Mouse (Mus musculus): Measurements from ENCODE around the gene Dnm3.
A peak's percentile ranks its signal among the peaks of the same experiment; 100 is the strongest.

Dnm3 gene

GRCm38 (mm10) chr1:162023681-162024270, 454.1 kb downstream of the Dnm3 start:
- no peak for DNase-seq (ENCODE audit: low spot score in 2 of 2)

GRCm38 (mm10) chr1:162020766-162021165, 457.1 kb downstream of the Dnm3 start:
- DNase-seq (ENCODE audit: low spot score in 2 of 2): no peak

GRCm38 (mm10) chr1:162020303-162020731, 457.5 kb downstream of the Dnm3 start:
- no peak for DNase-seq (ENCODE audit: low spot score in 2 of 2)

DNA sequence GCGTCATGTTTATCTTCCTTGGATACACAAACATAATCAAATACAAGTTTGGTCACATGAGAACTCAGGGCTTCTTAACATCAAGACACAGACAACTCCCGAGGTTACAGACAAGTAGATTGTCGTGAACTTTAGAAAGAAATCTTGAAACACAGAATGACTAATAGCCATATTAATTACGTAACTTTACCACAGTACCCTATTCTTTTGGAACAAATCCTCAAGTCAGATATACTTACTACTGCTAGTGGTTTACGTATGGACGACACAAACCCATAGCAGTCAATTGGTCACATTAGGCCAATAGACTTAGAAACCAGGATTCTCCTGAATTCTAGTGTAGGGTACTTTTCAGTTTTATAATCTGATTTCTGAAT, 459.2 kb downstream of the Dnm3 start:
- no peak for DNase-seq (ENCODE audit: low spot score in 2 of 2)

- no peak for DNase-seq (ENCODE audit: low spot score in 2 of 2)
Measured at GRCm38 (mm10) chr1:162017975-162018600, 459.7 kb downstream of the Dnm3 start.

- no peak for DNase-seq (ENCODE audit: low spot score in 2 of 2)
Measured at GRCm38 (mm10) chr1:162016982-162017381, 460.9 kb downstream of the Dnm3 start.

GRCm38 (mm10) chr1:162015247-162015862, 462.5 kb downstream of the Dnm3 start:
- no peak for DNase-seq (ENCODE audit: low spot score in 2 of 2)

DNA sequence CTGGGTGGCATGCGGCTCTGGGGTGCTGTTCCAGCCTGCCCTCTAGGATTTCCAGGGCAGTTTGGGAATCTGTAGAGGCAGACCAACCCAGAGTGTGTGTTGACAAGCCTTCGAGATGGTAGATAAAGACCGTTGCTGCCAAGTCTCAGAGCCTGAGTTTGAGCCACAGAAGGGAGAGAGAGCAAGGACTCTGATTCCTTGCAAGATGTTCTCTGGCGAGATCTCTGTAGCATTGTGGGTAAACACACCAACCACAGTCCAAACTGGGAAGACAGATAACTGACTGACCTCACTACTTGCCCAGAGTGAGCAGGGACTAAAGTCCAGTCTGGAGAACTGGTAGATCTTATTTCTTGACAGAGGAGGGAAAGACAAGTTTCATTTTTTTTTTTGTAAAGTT, 464.3 kb downstream of the Dnm3 start:
- no peak for DNase-seq (ENCODE audit: low spot score in 2 of 2)

DNA sequence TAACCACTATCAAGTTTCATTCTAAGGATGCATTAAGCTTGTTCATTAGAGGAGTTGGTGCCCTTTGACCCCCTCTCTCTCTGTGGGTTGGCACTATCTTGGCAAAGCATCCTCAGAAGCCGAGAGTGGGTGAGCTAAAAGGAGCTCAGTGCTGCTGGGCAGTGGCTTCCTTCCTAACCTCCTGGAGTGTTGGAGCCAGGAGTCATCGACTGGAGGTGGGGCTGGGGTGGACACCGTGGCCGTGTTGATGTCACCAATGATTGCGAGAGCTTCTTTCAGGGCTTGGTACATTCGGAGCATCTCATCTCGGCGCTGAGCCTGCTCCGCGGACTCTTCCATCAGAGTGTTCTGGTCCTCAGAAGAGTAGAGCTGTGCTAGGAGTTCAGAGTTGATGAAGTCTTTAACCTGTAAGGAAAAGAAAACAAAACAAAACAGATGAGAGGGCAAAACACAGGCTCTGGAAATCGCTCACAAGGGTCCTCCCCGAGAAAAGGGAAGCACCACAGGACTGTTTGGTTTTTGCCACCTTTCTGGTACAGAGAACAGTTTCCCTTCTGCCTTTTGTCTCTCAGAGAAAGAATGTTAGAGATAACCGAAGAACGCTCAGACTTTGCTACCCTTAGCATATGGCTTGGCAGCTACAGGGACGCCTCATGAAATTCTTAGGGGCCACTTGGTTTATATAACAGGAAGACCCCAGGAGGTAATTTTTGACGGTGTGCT, 466.1 kb downstream of the Dnm3 start:
- no peak for DNase-seq (ENCODE audit: low spot score in 2 of 2)

DNA sequence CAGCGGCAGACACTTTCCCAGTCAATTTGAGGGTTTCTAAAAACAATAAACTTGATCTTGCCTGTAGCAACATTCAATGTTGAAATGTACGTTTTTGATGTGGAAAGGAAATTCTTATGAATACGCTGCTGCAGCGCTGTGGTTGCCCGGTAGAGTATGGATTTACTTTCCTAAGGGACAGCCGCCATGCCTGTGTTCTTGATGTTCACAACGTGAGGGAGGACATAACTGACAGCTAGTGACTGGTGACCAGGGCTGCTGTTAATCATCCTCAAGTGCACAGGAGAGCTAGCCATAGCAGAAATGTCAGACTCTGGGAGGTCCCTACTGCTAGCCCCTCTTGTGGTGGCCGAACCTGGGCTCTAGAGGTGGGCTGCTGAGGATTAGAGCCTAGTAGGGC, 468.7 kb downstream of the Dnm3 start:
- no peak for DNase-seq (ENCODE audit: low spot score in 2 of 2)

- no peak for DNase-seq (ENCODE audit: low spot score in 2 of 2)
Measured at GRCm38 (mm10) chr1:162008631-162009067, 469.2 kb downstream of the Dnm3 start.

DNA sequence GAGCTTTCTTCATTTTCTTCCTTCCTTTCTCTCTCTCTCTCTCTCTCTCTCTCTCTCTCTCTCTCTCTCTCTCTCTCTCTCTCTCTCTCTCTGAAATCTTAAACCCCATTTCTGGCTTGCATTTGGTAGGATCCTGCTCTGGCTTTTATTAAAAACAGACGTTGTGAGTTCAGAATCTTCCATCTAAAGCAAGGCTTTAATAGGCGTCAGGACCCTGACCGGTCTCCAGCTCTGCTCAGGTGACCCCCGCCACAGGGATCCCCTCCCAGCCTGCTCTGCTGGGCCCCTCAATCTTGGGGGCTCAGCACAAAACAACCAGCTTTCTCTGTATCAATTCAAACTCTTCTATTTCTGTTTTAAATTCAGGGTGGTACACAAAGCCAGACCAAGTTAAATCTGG, 469.6 kb downstream of the Dnm3 start:
- no peak for DNase-seq (ENCODE audit: low spot score in 2 of 2)

DNA sequence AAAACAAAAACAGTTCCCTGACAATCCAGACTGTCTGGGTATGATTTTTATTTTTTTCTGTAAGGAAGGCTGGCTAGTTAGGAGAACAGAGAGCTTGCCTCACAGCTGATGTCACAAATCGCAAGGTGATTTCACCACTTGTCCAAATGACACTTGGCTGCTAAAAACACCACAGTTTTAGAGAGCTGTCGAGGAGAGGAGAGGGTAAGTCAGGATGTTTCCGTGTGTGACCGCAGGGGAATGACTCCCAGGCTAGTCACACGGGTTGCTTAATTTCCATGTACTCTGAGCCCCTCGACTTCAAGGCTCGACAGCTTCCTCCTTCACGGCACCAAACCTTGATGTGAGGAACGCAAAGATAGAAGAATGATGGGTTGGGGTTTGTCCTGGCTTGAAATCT, 471.7 kb downstream of the Dnm3 start:
- DNase-seq (ENCODE audit: low spot score in 2 of 2): no peak

GRCm38 (mm10) chr1:162004821-162005770, 472.7 kb downstream of the Dnm3 start:
- no peak for DNase-seq (ENCODE audit: low spot score in 2 of 2)

GRCm38 (mm10) chr1:162004518-162004780, 473.4 kb downstream of the Dnm3 start:
- DNase-seq (ENCODE audit: low spot score in 2 of 2): no peak

GRCm38 (mm10) chr1:162003729-162004517, 473.9 kb downstream of the Dnm3 start:
- DNase-seq (ENCODE audit: low spot score in 2 of 2): no peak

GRCm38 (mm10) chr1:162001328-162001727, 476.5 kb downstream of the Dnm3 start:
- no peak for DNase-seq (ENCODE audit: low spot score in 2 of 2)

DNA sequence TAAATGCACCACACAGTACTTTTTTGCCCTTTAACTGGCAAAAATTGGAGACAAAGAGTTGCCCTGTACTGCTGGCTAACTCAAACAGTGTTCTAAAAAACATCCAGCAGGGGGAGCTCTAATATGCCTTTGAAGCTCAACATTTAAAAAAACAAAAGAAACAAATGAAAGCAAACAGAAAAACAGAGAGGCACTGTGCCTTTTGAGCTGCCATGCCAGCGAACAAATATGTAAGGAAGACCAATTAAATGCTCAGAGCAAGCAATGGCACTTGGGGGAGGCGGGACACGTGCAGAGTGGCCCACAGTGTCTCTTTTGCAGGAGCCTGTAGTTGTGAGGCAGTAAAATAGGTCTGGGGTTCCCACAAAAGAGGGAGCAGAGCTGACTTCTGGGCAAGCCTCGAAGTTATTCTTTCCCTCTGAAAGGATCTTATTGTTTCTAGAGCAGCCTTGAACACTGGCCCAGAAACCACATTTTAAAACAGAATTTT, 477.9 kb downstream of the Dnm3 start:
- peak; percentile 52 to 71 for DNase-seq (ENCODE audit: low spot score in 2 of 2)

DNA sequence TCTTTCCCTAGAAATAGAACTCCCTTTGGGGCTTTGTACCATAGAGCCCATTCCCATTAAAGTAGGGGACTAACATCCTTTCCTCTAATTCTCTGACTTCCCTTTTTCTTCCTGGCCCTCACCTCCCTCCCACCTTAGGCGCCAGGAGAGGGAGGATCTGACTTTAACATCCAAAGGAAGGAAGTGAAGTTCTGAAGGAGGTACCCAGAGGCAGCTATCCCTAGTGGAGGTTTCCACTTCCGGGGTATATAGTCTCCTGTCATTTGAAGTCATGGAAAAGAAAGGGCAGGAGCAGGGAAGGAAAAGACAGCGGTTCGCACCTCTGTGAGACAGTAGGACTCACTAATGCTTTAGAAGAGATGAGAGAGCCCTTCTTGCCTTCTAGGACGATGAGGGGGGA, 478.5 kb downstream of the Dnm3 start:
- DNase-seq (ENCODE audit: low spot score in 2 of 2): no peak

DNA sequence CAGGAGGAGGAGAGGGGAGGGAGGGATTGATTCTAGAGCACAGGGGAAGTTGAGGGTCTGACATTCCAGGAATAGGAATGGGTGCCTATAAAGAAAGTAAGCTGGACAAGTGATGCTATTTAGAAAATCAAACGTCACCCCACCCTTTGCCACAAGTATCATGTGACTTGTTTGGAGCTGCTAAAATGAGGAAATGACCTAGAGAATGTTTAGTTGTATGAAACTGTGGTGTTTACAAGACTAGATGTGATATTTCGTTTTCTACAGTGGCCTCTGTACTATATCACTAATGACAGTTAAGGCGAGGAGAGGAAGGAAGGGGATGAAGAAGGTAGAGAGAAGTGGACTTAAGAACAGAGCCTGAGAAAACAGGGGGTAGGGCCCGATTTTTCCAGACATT, 479.1 kb downstream of the Dnm3 start:
- no peak for DNase-seq (ENCODE audit: low spot score in 2 of 2)

DNA sequence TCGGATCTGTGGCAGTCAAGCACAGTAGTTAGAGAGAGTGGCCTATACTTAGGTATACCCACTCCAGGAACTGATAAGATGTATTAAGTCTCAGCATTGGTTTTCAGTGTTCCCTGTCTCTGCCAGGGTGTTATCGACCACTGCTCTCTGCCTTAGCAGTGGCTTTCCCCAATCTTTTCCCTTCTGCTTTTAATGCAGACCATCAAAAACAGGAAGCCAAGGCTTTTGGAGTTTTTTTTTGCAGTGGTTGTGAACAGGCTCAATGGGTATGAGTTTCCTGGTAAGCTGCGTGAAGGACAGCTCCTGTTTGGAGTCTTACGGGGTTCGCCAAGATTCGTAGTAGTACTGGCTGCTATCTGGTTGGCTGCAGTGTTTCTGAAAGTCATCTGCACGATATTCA, 485.4 kb downstream of the Dnm3 start:
- no peak for DNase-seq (ENCODE audit: low spot score in 2 of 2)
